Mouse (Mus musculus): Measurements from ENCODE around the gene Timm17a. TPM values are rescaled to one million over a fixed set of nuclear protein-coding genes. Genes with fewer than 3 reads are reported as not detected.
A peak's percentile ranks its signal among the peaks of the same experiment; 100 is the strongest.

Timm17a gene
- total RNA-seq, 2 experiments from 2014 or later = 1.7 to 11.3 TPM

DNA sequence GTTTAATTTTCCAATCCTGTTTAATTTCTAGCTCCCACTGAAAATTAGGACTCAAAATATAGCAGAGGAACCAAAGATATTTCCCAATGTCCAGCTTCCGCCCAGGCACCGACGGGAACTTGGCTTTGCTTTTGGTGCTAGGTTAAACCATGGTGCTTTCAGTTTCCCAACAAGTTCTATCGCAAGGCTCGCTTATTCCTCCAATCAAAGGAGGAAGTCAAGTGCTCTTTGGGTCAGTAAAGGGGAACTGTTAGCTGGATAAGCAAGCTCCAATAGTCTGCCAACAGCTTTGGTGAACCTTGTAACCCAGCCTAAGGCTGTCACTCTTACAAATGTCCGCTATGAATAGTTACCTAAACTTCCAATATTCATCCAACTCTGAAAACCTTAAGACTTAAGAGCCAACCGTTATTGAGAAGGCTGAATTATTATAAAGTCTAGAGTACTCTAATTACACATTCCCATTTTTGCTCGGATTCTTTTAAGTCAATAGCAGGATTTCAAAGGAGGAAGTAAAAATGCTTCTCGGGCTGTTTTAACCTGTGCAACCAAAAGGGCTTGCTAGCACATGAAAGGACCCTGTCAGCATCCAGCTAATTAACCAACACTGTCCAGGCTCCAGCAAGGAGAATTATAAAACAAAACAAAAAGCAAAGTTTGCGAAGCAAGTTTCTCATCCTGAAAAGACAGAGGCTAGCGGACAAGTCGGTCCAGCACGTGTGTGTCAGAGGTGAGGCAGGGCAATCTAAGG, 30.9 kb downstream of the Timm17a start:
- no peak for ATAC-seq (replicated peaks; ENCODE audit: low FRiP score, poor library complexity, severe bottlenecking)

DNA sequence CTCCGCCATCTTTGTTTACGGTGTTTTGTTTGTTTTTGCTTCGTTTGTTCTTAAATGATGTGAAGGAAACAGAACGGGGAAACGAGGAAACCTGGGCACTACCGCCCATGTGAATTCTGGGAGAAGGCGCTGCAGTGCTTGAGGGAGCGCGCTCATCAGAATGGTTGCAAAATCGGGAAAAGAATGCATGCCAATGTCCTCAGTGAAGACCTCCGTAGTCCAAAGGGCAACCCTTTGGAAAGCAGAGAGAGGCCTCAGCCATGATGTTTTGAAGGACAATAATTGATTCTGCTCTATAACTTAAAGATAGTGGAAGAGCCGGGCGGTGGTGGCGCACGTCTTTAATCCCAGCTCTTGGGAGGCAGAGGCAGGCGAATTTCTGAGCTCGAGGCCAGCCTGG, 31.7 kb downstream of the Timm17a start:
- ATAC-seq (replicated peaks; ENCODE audit: low FRiP score, poor library complexity, severe bottlenecking) = no peak

DNA sequence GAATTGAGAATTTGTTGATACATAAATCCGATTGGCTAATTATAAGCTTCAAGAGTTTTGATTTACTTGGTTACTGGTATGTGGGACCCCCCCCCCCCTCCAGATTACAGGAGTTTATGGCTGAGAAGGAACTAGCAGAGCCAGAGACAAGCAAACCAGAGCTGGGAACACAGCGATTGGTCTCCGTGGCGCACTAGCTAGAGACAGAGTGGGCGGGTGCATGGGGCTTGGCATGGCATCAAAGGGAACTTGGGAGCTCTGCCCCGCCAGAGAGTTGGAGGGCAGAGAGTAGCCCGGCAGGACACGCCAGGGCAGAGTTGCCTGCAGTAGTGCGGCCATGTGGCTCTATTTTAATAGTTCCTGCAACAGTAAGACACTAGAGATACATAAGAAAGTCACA, 32.9 kb downstream of the Timm17a start:
- no peak for ATAC-seq (replicated peaks; ENCODE audit: low FRiP score, poor library complexity, severe bottlenecking)

DNA sequence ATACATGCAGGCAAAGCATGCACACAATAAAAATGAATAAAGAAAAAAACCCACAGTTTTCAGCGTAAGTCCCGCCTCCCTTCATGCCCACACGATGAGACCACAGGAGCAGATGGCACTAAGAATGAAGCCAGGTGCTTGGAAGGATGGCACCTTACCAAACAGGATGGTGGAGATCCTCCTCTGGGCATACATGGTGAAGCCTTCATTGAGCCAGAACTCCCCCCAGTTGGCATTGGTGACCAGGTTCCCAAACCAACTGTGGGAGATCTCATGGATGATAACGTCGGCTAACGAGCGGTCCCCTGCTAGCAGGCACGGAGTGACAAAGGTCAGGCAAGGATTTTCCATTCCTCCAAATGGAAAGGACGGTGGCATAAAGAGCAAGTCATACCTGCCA, 42.2 kb downstream of the Timm17a start:
- no peak for ATAC-seq (replicated peaks; ENCODE audit: low FRiP score, poor library complexity, severe bottlenecking)

DNA sequence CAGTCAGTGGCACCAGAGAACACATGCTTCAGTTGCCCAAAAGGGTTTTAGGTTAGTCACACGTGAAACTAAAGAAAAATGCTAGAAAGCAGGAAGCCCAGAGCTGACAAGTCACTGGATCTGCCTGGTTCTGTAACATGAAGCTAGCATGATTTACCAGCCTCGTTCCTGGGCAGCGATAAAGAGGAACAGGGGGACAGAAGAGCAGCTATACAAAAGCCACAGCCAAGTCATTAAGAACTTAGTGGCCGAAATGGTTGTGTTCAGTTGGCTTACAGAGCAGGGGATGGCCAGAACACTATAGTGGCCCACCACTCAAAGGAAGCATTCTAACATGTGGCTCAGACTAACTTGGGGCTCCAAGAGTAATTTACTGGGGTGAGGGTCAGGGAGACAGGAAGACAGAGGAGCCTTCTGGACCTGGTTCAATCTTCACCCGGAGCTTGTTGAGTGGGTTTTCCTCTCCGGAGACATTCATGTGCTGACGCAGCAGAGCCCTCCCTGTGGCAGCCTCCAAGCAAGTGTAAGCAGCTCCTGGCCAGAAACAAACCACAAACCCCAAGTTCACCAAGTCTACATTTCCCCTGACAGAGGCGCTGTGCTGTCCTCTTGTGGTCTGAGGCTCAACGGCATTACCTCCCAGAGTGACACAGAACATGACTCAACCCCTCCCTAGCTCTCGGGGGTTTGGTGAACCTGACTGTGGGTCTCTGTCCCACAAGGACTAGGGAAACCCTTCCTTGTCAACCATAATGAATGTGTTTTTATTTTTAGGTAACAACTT, 45.7 kb downstream of the Timm17a start:
- ATAC-seq (replicated peaks; ENCODE audit: low FRiP score, poor library complexity, severe bottlenecking) = no peak

DNA sequence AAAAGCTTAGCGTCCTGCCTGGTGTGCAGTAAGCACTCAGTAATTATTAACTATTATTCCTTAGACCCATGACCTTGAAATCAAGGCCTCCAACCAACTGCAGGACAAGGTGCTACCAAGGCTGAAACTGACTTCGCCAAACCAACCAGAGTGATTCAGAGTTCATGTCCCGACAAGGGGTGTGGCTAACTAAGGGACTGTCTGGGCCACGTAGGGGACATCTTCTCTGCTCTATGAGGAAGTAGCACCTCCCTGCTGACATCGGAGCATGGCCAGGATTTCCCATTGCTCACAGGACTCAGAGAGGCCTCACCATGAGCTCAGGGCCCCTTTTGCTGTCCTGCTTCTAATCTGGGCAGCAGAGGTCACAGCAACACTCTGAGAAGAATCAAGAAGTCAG, 47.7 kb downstream of the Timm17a start:
- no peak for ATAC-seq (replicated peaks; ENCODE audit: low FRiP score, poor library complexity, severe bottlenecking)

DNA sequence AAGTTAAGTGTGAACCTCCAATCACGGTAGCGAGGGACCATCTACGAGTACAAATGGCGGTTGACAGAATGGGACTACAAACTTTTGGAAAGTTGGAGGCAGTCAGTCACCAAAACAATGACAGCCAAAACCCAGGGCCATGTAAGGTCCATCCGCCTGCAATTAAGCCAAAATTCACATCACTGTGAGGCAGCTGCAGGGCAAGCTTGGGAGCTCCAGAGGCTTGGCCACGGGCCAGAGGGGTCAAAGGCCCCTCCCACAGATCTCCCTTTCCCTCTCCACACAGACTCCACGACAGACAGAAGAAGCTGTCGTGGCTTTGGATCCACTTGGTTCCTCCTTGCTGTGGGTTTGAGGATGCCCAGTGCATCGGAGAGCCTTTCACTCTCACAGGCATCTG, 50.3 kb downstream of the Timm17a start:
- ATAC-seq (replicated peaks; ENCODE audit: low FRiP score, poor library complexity, severe bottlenecking) = no peak

DNA sequence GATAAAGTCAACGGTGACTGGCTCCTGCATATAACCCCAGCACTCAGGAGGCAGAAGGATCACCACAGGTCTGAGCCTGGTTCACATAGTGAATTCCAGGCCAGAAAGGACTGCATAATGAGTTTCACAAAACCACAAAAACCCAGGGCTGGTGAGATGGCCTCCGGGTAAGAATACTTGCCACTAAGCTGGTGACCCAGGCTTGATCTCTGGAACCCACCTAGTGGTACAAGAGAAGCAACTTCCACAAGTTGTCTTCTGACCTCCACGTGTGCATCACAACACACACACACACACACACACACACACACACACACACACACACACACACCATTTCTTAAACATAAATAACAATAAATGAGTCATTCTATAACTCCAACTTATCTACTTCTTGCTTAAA, 51.2 kb downstream of the Timm17a start:
- ATAC-seq (replicated peaks; ENCODE audit: low FRiP score, poor library complexity, severe bottlenecking) = no peak

DNA sequence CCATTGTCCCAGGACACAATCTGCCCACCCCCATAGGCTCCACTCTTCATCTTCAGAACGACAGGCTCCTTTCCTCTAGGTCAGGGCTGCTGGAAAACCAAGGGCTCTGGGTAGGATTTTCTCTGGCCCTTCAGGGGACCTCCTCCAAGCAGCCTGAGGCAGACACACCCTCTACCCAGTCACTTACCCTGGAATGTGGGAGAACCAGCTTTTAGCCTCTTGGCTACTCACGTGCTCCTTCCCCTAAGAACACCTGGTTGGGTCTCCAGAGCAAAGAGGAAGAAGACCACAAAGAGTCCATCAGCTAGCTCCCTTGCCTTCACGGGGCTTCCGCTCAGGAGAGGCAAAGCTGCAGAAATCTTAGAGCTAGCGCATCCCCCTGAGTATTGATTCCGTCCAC, 52.6 kb downstream of the Timm17a start:
- no peak for ATAC-seq (replicated peaks; ENCODE audit: low FRiP score, poor library complexity, severe bottlenecking)

DNA sequence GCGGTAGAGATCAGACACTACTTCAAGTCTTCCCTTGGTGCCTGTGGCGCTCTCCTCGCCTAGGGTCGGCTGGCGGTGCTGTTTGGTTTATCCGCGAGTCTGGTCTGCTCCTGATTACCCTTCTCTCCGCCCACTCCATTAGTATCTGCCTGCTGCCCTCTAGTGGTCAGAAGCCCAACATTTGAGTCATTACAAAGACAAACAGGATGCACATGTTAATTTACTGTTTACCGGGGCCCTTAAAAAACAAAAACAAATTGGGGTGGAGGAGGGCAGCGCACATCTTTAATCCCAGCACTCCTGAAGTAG, 54.5 kb downstream of the Timm17a start:
- peak; percentile 88 for ATAC-seq (replicated peaks; ENCODE audit: low FRiP score, poor library complexity, severe bottlenecking)

DNA sequence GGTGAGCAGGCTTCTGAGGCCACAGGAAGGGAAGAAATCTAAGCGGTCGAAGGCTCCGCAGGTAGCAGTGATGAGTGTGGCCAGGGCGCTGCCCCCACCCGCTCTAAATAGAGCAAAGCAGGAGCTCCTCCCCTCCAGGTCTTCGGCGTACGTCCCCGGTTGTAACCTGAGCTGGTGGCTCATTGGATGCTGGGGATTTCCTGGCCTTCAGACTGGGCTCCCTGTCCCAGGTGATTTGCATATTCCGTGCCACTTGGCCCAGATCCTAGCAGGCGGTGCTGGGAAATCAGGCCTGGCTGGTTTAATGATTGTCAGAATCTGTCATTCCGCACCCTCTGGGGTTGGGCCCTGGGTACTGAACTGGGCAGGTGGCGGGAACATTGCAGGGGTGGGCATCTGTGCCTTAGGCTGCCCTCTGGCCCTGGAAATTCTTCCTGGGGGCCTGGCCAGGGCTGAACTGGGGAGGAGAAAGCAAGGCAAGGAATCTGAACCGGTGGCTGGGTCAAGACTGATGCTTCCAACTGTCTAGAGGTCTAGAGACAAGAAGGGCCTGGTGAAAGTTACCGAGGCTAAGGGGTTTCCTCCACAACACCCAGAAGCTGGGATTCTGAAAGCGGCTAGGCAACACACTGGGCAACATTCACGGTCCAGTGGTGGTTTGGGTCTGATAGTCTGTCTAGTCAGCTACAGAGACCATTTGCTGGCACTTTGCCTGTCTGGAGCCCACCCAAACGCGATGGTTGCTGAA, 55.0 kb downstream of the Timm17a start, which contains the start of gene Elf3:
TSS of gene Elf3 (minus strand) at position 189 of the 748 bp plus-strand sequence.
- no peak for ATAC-seq (replicated peaks; ENCODE audit: low FRiP score, poor library complexity, severe bottlenecking)

DNA sequence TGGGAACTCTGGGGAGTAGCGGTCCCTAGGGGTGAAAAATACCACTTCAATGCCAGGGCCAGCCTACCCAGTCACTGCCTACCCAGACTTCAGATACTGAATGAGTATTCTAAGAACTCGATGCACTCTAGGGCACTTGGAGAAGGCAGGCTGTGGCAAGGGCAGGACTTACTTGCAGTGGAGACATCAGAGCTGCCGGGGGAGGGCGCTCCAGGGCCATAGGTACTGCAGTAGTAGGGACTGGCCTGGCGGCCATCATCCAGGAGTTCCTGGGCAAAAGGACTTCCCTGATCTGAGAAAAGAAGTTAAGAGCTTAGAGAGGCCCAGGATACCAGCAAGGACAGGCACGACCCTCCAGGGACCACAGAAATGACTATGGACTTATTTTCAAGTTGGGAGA, 57.3 kb downstream of the Timm17a start:
- no peak for ATAC-seq (replicated peaks; ENCODE audit: low FRiP score, poor library complexity, severe bottlenecking)

DNA sequence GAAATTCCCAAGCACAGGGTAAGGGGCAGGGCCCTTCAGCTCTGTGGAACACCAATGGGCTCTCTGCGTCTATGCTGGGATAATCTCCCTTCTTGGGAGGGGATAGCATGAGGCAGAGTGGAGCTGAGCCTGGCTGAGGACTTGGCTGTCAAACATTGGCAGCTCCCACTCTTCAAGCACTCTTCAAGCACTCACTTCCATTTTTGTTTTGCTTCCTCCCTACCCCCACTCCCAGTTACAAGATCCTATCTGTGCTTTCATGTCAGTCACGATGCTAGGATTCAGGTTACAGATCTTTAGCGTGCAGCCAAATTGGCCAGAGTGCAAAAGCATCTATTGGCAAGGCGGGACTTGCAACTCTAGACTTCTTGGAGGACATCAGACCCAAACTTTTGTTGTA, 60.7 kb downstream of the Timm17a start:
- no peak for ATAC-seq (replicated peaks; ENCODE audit: low FRiP score, poor library complexity, severe bottlenecking)

DNA sequence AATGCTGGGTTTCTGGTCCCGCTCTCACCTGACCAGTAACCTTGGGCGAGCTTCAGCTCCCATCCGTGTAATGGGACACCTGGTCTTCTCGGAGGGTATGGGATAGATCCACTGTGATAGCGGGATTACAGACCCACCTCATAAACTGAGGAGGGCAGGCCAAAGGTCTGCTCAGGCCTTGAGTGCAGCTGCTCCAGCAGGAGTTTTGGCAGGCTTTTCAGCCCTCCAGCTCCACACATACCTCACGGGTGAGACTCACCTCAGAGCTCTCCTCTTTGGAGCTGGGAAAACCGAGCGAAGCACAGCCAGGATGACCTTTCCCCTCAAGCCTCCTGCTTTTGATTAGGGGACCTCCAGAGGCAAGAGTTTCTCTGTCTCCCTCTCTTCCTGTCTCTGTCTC, 62.2 kb downstream of the Timm17a start:
- no peak for ATAC-seq (replicated peaks; ENCODE audit: low FRiP score, poor library complexity, severe bottlenecking)

DNA sequence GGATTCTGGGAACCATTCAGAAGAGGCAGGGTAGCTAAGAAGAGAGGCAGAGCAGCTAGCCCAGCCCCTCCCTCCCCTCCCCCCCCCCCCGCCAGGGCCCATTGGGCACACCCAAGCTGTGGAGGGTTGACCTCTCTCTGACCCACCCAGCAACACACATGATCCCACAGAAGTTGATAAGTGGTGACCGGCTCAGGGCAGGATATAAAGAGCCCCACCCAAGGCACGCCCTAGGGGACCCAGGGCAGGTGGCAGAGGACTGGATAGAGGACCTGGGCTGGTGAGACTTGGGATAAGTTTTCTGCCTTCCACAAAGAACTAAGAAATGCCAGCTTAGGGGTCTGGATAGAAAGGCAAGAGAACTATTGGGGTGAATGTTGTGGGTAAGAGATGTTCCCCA, 62.9 kb downstream of the Timm17a start:
- ATAC-seq (replicated peaks; ENCODE audit: low FRiP score, poor library complexity, severe bottlenecking) = peak; percentile 92

DNA sequence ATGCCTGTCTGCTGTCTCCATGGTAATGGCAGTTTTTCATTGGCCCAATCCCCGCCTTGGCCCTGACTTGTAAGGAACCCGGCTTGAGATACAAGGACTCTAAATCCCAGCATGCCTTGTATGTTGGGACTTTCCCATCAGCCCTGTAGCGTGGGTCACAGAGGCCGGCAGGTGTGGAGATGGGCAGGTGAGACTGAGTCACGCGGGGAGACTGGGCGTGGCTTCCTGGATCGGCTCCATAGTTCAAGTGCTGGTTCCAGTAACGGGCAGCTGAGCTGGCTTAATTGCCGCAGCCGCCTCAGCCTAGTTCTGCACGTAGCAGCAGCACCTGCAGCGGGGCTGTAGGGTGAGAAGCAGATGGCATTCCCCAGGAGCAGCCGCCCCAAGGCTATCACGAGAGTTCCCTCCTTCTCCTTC, 65.1 kb downstream of the Timm17a start:
- ATAC-seq (replicated peaks; ENCODE audit: low FRiP score, poor library complexity, severe bottlenecking) = no peak

Other genes with a start within 250 kb of the Timm17a start
- gene Lgr6, start 208.5 kb downstream of the Timm17a start, total RNA-seq (2015; ENCODE audit: low replicate concordance) = not detected in 2 replicates
- gene Lgr6, start 208.5 kb downstream of the Timm17a start, total RNA-seq (2017; ENCODE audit: low replicate concordance) = not detected in 2 replicates
- gene Ptpn7, start 181.1 kb downstream of the Timm17a start, total RNA-seq (2015; ENCODE audit: low replicate concordance) = 8.3 and 12.2 TPM in 2 replicates
- gene Ptpn7, start 181.1 kb downstream of the Timm17a start, total RNA-seq (2017; ENCODE audit: low replicate concordance) = 10.8 and 11.9 TPM in 2 replicates
- 19.3 and 21.3 TPM in 2 replicates for gene Arl8a, start 167.0 kb downstream of the Timm17a start, total RNA-seq (2015; ENCODE audit: low replicate concordance)
- gene Arl8a, start 167.0 kb downstream of the Timm17a start, total RNA-seq (2017; ENCODE audit: low replicate concordance) = 12.3 and 17.8 TPM in 2 replicates
- not detected in 2 replicates for gene Gpr37l1, start 146.1 kb downstream of the Timm17a start, total RNA-seq (2015; ENCODE audit: low replicate concordance)
- not detected in 2 replicates for gene Gpr37l1, start 146.1 kb downstream of the Timm17a start, total RNA-seq (2017; ENCODE audit: low replicate concordance)
- not detected in 2 replicates for gene Elf3, start 55.2 kb downstream of the Timm17a start, total RNA-seq (2015; ENCODE audit: low replicate concordance)
- gene Elf3, start 55.2 kb downstream of the Timm17a start, total RNA-seq (2017; ENCODE audit: low replicate concordance) = not detected in 2 replicates
- gene Rnpep, start 29.7 kb downstream of the Timm17a start, total RNA-seq (2015; ENCODE audit: low replicate concordance) = 15.5 and 15.9 TPM in 2 replicates
- gene Rnpep, start 29.7 kb downstream of the Timm17a start, total RNA-seq (2017; ENCODE audit: low replicate concordance) = 11.9 and 14.6 TPM in 2 replicates
- gene Lmod1, start 11.0 kb upstream of the Timm17a start, total RNA-seq (2015; ENCODE audit: low replicate concordance) = not detected in 2 replicates
- gene Lmod1, start 11.0 kb upstream of the Timm17a start, total RNA-seq (2017; ENCODE audit: low replicate concordance) = not detected in 2 replicates
- not detected in 2 replicates for gene Shisa4, start 61.5 kb upstream of the Timm17a start, total RNA-seq (2015; ENCODE audit: low replicate concordance)
- not detected in 2 replicates for gene Shisa4, start 61.5 kb upstream of the Timm17a start, total RNA-seq (2017; ENCODE audit: low replicate concordance)
- gene Ipo9, start 116.7 kb upstream of the Timm17a start, total RNA-seq (2015; ENCODE audit: low replicate concordance) = 21.0 and 27.0 TPM in 2 replicates
- gene Ipo9, start 116.7 kb upstream of the Timm17a start, total RNA-seq (2017; ENCODE audit: low replicate concordance) = 38.0 and 62.0 TPM in 2 replicates

All from erythroid progenitor cell, adult 5-6 weeks (primary cell).